Mouse (Mus musculus): ENCODE measurements around the gene Birc7.

The Birc7 gene

DNA sequence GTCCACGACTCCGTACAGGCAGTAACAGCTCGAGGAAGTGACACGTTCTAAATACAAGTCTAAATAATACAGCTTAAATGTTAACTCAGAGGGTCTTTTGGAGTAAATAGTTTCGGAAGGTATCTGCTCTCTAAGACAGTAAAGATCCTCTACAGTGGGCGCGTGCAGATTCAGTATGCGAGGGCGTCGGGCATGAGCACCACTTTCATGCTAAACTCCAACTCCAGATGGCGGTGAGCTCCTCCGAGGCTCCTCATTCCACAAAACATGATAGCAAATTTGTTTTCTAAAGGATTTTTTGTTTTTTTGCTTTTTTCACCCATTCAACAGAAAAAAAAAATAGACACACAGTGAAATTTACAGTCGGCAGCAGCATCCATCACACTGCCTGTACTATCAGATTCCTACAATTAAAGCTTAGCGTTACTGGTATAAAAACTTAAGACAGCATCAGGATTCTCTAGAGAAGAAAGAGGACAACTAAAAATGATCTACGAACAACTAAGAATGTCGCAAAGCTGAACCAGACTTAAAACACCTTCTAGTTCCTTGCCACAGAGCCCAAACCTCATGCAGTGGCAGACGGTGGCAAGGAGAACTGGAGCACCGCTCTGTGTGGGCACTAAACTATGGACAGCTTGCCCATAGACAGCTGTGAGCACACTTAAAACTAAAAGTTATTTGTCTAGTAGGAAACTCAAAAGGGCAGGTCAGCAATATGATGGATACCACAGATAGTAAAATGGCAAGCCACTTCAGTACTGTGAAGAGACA is 24.2 kb upstream of the Birc7 start:
- DNase-seq (ENCODE audit: low spot score in 2 of 2): peak in 1 of 2 experiments; percentile 35

DNA sequence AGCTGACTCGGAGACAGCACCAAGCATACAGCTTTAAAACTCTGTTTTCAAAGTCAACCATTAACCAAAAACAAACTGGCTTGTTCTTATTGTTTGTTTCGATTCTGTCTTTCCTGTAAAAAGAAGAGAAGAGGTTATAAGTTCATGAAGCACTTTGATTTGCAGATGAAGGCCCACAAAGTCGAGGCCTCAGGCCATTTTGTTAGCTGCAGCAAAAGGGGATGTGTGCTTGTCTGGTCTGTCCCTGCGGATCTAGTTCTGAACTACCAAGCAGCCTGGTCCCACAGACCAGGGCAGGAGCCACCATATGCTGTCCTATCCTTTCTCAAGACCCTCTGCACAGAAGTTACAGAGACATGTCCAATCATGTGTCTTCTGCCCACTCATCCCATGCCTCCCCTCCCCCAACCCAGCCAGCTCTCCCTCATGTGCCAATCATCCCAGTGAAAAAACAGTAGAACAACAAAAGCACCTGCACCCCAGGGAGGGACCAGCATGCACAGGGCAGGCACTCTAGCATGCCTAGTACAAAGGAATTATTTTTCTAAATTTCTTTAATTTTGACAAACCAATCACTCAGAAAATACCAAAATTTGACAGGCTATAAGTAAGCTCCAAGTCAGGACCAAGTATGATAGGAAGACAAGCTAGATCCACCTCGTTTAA is 23.1 kb upstream of the Birc7 start:
- DNase-seq (ENCODE audit: low spot score in 2 of 2): no peak

DNA sequence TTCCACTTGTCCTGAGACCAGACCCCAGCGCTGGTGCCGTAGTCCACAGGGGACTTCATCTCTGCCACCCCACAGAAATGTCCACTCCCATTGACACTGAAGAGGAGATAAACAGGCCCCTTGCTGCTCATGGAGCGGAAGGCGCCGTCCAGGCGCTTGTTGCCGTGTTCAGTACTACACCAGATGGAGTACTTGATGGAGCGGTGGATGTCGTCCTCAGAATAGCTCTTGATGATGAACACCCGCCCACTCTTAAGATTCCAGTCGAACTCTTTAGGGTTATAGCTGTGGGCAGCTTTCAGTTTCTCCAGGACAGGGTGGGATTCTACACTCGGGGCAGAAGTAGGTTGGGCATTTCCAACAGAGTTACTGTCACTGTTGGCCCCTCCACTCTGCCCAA is 17.9 kb upstream of the Birc7 start:
- no peak for DNase-seq (ENCODE audit: low spot score in 2 of 2)

DNA sequence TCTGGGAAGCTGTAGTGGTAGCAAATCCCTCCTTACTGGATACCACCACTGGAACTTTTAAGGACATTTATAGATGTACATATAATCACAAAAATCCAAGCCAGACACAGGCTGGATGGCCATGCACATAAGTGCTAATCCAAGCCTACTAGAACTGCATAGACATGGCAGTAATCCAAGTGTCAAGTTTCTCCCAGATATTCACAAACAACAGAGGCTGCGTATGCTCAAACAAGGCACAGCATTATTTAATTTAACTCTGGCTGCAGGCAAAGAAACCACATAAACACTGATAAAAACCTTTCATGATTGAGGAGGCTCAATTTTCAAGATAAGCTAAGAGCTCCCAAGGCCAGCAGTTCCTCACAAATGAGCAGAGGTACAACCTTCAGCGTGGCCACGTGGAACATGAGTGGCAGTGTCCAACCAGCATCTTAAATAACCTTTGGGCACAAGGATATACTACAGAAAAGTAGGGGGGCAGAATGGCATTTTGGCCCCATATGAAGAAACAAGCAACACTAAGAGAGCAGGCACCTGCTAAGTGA is 12.9 kb upstream of the Birc7 start:
- no peak for DNase-seq (ENCODE audit: low spot score in 2 of 2)

DNA sequence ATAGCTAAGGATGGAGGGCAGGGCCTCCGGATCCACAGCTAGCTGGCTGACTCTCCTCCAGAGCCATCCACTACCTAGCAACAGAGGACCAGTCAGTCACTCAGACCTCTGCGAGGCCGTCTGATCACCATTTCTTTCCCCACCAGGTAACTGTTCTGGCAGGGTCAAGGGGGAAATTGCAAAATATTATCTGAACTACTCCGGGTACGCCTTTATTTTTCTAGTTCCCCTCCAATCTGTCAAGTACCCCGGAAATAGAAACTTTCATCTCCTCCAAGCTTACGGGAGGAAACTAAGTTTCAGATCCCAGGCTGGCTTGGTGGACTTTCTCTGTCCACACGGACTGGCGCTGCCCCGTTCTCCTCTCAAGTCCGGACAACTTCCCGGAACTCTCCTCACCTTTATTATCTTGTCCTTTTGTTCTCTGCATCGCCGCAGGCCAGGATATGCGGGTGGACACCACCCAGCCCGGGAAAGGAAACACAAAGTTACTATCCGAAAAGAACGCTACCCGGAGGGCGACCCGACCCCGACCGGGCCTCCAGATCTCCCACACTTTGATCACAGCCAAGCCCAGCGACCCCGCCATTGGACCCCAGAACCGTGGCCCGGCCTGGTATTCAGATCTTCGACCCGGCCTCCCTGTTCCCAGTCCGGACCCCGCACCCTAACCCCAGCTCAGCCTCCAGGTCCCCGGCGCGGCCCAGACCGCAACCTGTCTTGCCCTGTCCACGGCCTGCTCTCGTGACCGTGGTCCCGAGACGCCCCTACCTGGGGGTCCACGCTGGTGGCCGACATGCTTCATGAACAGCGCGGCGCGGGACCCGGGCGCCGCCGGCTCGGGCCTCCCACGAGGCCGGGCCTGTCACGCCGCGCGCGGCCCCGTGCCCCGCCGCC is 8.7 kb upstream of the Birc7 start:
- DNase-seq (ENCODE audit: low spot score in 2 of 2): no peak

DNA sequence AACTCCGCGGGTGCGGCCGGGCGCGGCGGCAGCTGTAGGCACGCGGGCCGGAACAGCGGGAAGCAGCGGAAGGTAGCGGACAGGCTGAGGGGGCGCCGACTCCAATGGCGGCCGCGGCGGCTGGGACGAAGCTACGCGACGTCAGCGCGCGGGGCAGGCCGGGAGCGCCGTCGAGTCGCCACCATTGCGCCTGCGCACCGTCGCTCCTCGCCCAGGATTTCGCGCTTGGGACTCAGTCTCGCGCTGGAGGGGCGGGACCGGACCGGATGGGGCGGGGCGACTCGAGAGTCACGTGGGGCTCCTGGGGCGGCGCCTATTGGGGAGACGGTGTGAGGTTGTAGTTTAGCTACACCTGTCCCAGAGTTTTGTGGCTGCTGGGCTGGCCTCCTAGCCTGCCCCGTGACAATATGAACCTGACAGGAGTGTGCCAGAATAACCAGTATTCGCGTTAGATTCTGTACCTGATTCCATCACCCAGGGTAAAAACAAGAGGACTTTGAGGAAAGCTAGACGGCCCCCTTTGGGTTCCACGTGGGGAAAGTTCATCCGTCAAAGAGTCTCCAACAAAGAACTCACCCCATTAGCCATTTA is 7.9 kb upstream of the Birc7 start, which contains the start of gene Ythdf1:
Ythdf1 (minus strand) TSS at position 140 of the 591 bp plus-strand sequence.
- DNase-seq (ENCODE audit: low spot score in 2 of 2): peak; percentile 90 to 94

DNA sequence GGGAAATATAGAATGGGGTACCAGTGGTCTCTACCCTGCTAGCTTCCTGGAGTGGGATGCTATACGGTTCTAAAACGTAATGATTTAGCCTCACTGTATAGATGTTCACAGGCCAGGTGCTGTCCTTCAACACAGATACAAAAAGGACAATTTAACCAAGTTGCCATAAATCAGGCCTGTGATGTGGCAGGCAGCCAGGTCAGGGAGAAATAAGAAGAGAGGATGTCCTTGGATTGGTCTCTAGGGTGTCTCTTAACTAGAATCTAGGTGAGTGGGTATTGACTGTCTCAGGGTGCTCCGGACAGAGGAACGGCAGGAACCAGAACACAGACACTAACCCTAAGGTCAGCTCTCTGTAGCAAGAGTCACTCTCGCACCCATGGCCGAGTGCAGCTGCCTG is 6.1 kb upstream of the Birc7 start:
- no peak for DNase-seq (ENCODE audit: low spot score in 2 of 2)

DNA sequence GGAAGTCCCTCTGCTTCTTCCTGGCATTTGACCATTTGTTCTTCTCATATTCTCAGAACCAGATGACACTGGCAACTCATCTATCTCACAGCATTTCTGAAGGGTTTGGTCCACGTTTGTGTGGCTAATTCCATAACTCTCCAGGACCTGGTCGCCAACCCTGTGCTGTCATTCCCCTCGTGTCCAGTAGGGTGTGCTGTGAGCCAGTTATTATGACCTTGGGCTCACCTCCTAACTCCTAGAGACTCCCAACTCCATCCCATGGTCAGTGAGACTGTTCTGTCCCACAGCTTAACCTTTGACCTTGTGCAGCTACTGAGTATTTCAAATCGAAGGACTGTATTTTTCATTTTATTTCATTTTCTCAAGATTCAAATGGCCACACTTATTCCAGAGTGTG is 3.6 kb upstream of the Birc7 start:
- peak in 1 of 2 experiments; percentile 79 for DNase-seq (ENCODE audit: low spot score in 2 of 2)

DNA sequence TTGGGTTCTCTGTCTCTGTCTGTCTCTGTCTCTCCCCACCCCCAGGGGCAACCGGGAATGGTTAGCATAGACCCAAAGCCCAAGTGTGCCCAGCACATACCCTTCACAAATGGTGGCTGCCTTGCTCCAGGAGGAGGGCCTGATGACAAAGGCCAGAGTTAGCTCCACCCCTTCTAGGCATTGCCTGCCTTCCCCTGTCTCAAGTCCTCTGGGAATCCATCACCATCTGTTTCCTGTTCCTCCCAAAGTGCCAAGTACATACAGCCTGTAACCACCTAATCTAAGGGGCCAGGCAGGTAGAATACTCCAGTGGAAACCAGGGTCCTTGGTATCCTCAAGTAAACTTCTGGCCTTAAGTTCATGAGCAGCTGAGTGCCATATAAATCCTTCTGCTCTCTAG is 3.6 kb downstream of the Birc7 start:
- DNase-seq (ENCODE audit: low spot score in 2 of 2): no peak

DNA sequence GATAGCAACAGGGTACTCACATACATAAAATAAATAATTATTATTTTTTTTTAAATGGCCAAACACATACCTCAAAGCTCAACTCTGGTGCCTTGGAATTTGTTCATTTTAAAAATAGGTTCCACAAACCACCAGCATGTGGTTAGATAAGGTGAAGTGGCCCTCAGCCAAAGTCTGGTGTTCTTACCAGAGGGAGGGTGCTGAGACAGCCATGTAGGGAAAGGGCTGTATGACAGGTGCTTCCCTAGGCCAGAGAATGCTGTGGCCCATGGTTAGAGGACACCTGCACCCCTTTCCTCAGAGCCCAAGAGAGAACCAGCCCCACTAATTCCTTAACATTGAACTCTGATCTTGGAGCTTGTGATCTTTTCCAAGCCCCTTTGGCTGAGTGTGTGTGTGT is 11.4 kb downstream of the Birc7 start:
- no peak for DNase-seq (ENCODE audit: low spot score in 2 of 2)

DNA sequence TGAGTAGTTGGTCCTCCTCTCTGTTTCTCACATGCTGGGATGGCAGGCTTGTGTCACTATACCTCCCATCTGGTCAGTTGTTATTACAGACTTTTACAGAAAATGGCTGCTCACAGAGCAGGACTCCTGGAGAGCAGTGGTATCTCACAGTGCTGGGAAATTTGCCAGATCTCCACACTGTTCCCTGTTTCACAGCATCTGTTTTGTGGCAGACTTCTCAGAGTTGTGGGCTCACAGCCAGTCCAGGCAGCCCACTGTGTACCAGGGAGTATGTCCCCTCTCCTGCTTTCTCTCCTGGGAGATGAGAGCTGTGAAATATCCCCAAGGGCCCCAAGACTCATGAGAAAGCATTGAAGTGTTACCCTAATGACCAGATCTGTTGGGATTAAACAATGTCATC is 13.0 kb downstream of the Birc7 start:
- DNase-seq (ENCODE audit: low spot score in 2 of 2): no peak

DNA sequence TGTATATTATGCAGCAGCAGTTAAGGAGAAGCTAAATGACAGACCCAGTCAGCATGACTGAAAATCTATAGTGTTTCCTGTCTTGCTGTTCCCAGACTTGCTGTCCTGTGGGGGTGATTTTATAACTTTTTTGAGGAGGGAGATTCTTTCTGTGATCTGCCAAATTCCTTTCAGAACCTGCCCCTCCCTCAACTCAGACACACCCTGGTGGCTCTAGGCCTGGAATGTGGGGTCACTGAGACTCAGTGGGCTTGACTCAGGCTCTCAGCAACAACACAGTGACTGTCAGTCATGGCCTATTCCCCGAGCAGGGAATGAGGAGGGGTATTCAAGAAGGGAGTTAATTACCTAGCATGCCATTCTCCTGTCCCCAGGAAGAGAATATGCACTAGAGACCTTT is 21.1 kb downstream of the Birc7 start:
- no peak for DNase-seq (ENCODE audit: low spot score in 2 of 2)

DNA sequence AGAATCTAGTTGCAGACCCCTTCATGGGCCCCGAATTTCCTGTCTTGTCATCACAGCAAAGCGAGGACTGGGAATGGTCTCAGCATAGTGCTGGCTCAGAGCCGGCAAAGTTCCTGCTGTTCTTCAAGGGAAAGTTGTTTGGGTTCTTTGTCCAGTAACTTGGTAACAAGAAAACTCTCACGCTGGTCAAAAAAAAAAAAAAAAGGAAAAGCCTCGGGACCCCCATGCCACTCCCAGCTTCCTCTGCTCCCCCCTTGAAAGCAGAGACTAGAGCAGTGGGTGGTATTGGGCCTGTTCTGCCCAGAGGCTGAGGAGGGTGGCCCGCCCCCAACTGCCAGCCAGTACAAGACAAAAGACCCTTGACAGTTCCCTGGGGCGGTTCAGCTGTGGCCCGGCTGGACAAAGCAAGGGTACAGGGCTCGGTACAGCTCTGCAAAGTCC is 23.9 kb downstream of the Birc7 start:
- peak in 1 of 2 experiments; percentile 20 for DNase-seq (ENCODE audit: low spot score in 2 of 2)

DNA sequence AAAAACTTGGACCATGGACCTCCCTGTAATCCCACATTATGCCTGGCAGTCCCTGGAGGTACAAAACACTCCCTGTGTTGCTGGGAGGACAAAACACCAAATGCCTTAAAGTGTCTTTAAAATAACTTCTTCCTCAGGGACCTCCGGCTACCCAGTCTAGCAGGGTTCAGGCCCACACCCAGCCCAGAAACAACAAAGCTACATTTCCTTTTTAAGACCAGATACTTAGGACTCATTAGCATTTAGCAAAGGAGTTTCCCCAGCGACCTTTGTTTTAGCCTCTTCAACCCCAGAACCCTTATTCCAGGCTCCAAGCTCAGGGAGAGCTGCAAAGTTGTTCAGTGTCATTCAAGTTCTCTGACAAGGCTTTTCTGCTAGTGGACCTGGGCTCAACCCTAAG is 24.8 kb downstream of the Birc7 start:
- no peak for DNase-seq (ENCODE audit: low spot score in 2 of 2)

DNA sequence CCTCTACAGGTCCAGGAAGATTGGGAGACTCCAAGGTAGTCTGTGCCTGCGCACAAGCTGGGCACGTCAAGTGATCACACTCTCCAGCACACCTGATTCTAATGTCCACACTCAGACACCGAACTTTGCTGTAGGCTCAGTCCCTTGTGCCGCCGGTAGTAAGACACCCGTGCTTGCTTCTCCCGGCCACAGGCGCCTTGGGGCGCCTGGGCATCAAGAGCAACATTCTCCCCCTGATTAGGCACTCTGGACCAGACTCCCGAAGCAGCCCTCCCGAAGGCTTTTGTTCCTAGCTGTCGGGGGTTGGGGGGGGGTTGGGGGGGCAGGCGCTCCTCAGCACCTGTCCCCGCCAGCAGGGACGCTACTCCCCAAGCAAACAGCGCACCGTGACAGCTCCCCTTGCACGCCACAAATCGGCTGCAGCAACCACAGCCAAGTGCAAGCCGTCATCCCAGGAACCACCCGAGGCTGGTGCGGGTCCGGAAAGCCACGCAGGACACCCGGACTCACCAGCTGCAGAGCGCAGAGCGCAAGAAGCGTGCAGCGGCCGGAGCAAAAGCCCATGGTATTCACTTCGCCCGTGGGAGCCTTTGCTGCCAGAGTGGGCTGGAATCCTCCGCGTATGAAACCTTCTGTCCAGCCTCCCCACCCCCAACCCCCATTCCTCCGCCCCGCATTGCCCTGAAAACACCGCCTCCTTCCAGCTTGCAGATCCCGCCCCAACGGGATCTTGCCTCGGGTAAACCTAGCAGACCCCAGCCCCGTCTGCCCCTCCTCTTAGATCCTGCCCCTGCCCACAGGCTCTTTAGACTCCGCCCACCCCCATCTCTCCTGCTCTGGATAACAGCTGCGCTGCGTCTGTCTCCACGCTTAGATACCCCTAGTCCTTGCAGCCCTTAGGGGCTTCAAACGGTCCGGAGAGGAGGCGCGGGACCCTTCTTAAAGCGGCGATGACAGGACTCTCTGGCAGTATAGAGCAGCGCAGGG is 25.5 kb downstream of the Birc7 start, which contains the start of gene Nkain4:
Nkain4 (minus strand) TSS at position 639 of the 987 bp plus-strand sequence.
- DNase-seq (ENCODE audit: low spot score in 2 of 2): peak in 1 of 2 experiments; percentile 42

DNA sequence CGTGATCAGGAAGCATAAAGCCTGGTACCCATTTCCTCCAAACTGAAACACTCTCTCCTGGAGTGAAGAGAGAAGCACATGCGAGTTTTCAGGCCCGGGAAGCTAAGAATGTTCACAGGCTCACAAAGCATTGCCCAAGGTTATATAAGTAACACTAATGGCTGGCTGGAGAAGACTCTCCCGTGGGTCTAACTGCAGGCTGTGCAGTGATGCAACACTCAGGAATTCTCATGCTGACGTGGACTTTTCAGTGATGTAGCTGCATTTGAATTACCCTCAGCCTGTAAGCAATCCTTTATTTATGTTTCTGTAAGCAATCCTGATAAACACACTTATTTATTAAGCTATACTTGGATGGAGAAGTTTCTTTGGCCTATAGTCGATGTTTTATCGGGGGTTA is 30.8 kb downstream of the Birc7 start:
- no peak for DNase-seq (ENCODE audit: low spot score in 2 of 2)

DNA sequence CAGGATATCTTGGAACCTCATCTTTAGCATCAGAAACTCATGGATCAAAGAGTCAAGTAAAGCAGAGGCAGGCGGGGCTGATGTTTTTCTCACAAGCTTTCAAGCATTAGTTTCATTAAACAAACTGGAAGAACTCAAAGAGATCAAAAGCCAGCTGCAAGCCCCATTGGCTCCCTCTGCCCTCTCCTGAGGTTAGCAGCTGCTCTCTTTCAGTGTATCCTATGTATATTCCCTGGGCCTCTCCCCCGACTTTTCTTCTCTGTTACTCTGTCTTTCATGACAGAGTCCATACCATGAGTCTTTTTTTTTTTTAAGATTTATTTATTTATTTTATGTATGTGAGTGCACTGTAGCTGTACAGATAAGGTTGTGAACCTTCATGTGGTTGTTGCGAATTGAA is 31.4 kb downstream of the Birc7 start:
- no peak for DNase-seq (ENCODE audit: low spot score in 2 of 2)

DNA sequence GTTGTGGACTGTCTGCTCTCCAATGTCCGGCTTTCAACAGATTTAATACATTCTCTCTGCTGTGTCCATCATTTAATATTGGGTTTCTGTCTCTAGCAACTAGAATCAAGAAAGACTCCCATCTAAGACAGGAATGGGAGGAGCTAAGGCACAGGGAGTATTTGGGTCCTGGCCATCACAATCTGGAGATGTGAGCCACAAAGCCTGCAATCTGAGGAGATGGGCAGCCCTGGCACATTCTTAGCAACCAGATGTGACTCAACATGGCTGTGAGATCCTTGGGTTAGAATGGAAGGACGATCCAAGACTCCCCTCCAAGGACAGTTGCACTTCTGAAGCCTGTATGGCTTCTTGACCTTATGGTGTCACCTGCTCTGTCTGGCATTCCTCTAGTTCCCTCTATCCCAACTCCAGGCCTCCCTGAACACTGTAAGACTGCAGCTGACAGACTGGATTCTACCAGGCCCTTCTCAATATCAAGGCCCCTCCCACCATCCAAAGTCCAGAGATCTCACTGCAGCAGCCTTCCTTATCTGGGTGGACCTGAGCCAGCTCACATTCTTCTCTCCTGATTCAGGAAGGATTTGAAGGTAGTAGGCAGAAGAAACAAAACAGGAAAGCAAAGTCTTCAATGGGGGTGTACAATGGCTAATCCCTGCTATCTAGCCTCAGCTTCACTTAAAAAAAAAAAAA is 33.9 kb downstream of the Birc7 start:
- no peak for DNase-seq (ENCODE audit: low spot score in 2 of 2)

DNA sequence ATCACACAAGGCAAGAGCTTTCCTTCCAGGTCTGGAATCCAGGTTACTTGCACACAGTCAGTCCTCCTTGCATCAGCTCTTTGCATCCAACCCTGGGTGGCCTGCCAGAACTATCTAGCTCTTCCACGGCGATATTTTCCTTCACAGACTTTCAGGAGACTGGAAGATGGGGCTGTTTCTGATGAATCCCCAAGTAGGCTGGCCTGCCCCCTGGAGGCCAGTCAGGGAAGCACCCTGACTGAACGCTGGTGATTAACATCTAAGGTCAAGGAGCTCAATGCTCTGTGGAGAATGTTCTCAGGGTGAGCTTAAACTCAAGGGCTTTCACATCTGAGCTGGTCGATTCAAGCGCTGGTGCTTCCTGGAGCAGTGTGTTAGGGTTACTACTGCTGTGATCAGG is 35.1 kb downstream of the Birc7 start:
- DNase-seq (ENCODE audit: low spot score in 2 of 2): peak in 1 of 2 experiments; percentile 82
